Mouse (Mus musculus): ENCODE data around the gene Osbp2. TPM values are rescaled to one million over a fixed set of nuclear protein-coding genes. Genes with fewer than 3 reads are reported as not detected.

Gene Osbp2
- polyA plus RNA-seq, 1 experiment from 2014 or later = 0.51 TPM

GRCm38 (mm10) chr11:3725331-3726054 is 138.2 kb downstream of the Osbp2 start:
- 51% methylated on average over 10 of the region's 10 CpGs for WGBS
- no peak overlapping the region for H3K4me3 ChIP-seq (ENCODE audit: low read depth, low read length)
- no peaks in the 10 kb centered on the region for H3K36me3 ChIP-seq (ENCODE audit: control insufficient read depth, insufficient read depth, low read length)
- no peak overlapping the region for H3K27ac ChIP-seq (ENCODE audit: low read depth)
- no peak overlapping the region for H3K4me2 ChIP-seq (ENCODE audit: low read length)
- ATAC-seq (replicated peaks; ENCODE audit: low FRiP score, low TSS enrichment, low read depth) = no peak
- no peaks in the 10 kb centered on the region for H3K9me3 ChIP-seq (ENCODE audit: control insufficient read depth, low read length)
- H3K4me1 ChIP-seq (replicated peaks; ENCODE audit: control insufficient read depth, insufficient read depth, low read length) = no peaks in the 10 kb centered on the region
- H3K27me3 ChIP-seq (replicated peaks; ENCODE audit: control insufficient read depth, insufficient read depth, low read length) = no peaks in the 10 kb centered on the region
- no peak overlapping the region for H3K9ac ChIP-seq (ENCODE audit: low read length)
- DNase-seq (ENCODE audit: low spot score) = no peak

- Histone ChIP-seq H3K27me3 (replicated peaks; ENCODE audit: control insufficient read depth, insufficient read depth, low read length) (no peaks in the 10 kb centered on the region), H3K27ac (ENCODE audit: low read depth) (no peak overlapping the region), H3K4me3 (ENCODE audit: low read depth, low read length) (no peak overlapping the region), H3K9ac (ENCODE audit: low read length) (no peak overlapping the region), H3K4me1 (replicated peaks; ENCODE audit: control insufficient read depth, insufficient read depth, low read length) (no peaks in the 10 kb centered on the region), H3K4me2 (ENCODE audit: low read length) (no peak overlapping the region), H3K36me3 (ENCODE audit: control insufficient read depth, insufficient read depth, low read length) (no peaks in the 10 kb centered on the region), H3K9me3 (ENCODE audit: control insufficient read depth, low read length) (no peaks in the 10 kb centered on the region)
- no peak for ATAC-seq (replicated peaks; ENCODE audit: low FRiP score, low TSS enrichment, low read depth)
- no peak for DNase-seq (ENCODE audit: low spot score)
- WGBS = 68% methylated on average over 5 of the region's 5 CpGs
Measured at GRCm38 (mm10) chr11:3724726-3725125, 139.0 kb downstream of the Osbp2 start.

- no peak overlapping the region for H3K9ac ChIP-seq (ENCODE audit: low read length)
- no peaks in the 10 kb centered on the region for H3K9me3 ChIP-seq (ENCODE audit: control insufficient read depth, low read length)
- no peaks in the 10 kb centered on the region for H3K36me3 ChIP-seq (ENCODE audit: control insufficient read depth, insufficient read depth, low read length)
- ATAC-seq (replicated peaks; ENCODE audit: low FRiP score, low TSS enrichment, low read depth) (no peak), DNase-seq (ENCODE audit: low spot score) (no peak)
- no peak overlapping the region for H3K4me2 ChIP-seq (ENCODE audit: low read length)
- H3K27me3 ChIP-seq (replicated peaks; ENCODE audit: control insufficient read depth, insufficient read depth, low read length) = no peaks in the 10 kb centered on the region
- no peak overlapping the region for H3K27ac ChIP-seq (ENCODE audit: low read depth)
- H3K4me3 ChIP-seq (ENCODE audit: low read depth, low read length) = no peak overlapping the region
- 76% methylated on average over 4 of the region's 4 CpGs for WGBS
- no peaks in the 10 kb centered on the region for H3K4me1 ChIP-seq (replicated peaks; ENCODE audit: control insufficient read depth, insufficient read depth, low read length)
Measured at GRCm38 (mm10) chr11:3723910-3724309, 139.8 kb downstream of the Osbp2 start.

GRCm38 (mm10) chr11:3722861-3723260 is 140.8 kb downstream of the Osbp2 start:
- ATAC-seq (replicated peaks; ENCODE audit: low FRiP score, low TSS enrichment, low read depth) = no peak
- Histone ChIP-seq H3K27me3 (replicated peaks; ENCODE audit: control insufficient read depth, insufficient read depth, low read length) (no peaks in the 10 kb centered on the region), H3K4me3 (ENCODE audit: low read depth, low read length) (no peak overlapping the region), H3K9ac (ENCODE audit: low read length) (no peak overlapping the region), H3K27ac (ENCODE audit: low read depth) (no peak overlapping the region), H3K4me2 (ENCODE audit: low read length) (no peak overlapping the region), H3K4me1 (replicated peaks; ENCODE audit: control insufficient read depth, insufficient read depth, low read length) (no peaks in the 10 kb centered on the region), H3K9me3 (ENCODE audit: control insufficient read depth, low read length) (no peaks in the 10 kb centered on the region), H3K36me3 (ENCODE audit: control insufficient read depth, insufficient read depth, low read length) (no peaks in the 10 kb centered on the region)
- DNase-seq (ENCODE audit: low spot score) = no peak
- 66% methylated on average over 3 of the region's 3 CpGs for WGBS

GRCm38 (mm10) chr11:3722036-3722435 is 141.7 kb downstream of the Osbp2 start:
- Histone ChIP-seq H3K27ac (ENCODE audit: low read depth) (no peak overlapping the region), H3K9me3 (ENCODE audit: control insufficient read depth, low read length) (no peaks in the 10 kb centered on the region), H3K4me2 (ENCODE audit: low read length) (no peak overlapping the region), H3K9ac (ENCODE audit: low read length) (no peak overlapping the region), H3K36me3 (ENCODE audit: control insufficient read depth, insufficient read depth, low read length) (no peaks in the 10 kb centered on the region), H3K27me3 (replicated peaks; ENCODE audit: control insufficient read depth, insufficient read depth, low read length) (no peaks in the 10 kb centered on the region), H3K4me1 (replicated peaks; ENCODE audit: control insufficient read depth, insufficient read depth, low read length) (no peaks in the 10 kb centered on the region), H3K4me3 (ENCODE audit: low read depth, low read length) (no peak overlapping the region)
- DNase-seq (ENCODE audit: low spot score) (no peak), ATAC-seq (replicated peaks; ENCODE audit: low FRiP score, low TSS enrichment, low read depth) (no peak)
- 32% methylated on average over 3 of the region's 3 CpGs for WGBS

- WGBS = 67% methylated on average over 6 of the region's 6 CpGs
- no peaks in the 10 kb centered on the region for H3K9me3 ChIP-seq (ENCODE audit: control insufficient read depth, low read length)
- no peak overlapping the region for H3K4me2 ChIP-seq (ENCODE audit: low read length)
- no peak overlapping the region for H3K9ac ChIP-seq (ENCODE audit: low read length)
- H3K27ac ChIP-seq (ENCODE audit: low read depth) = no peak overlapping the region
- H3K4me1 ChIP-seq (replicated peaks; ENCODE audit: control insufficient read depth, insufficient read depth, low read length) = no peaks in the 10 kb centered on the region
- ATAC-seq (replicated peaks; ENCODE audit: low FRiP score, low TSS enrichment, low read depth) (no peak), DNase-seq (ENCODE audit: low spot score) (no peak)
- no peaks in the 10 kb centered on the region for H3K27me3 ChIP-seq (replicated peaks; ENCODE audit: control insufficient read depth, insufficient read depth, low read length)
- H3K36me3 ChIP-seq (ENCODE audit: control insufficient read depth, insufficient read depth, low read length) = no peaks in the 10 kb centered on the region
- H3K4me3 ChIP-seq (ENCODE audit: low read depth, low read length) = no peak overlapping the region
Measured at GRCm38 (mm10) chr11:3716662-3717061, 147.0 kb downstream of the Osbp2 start.

GRCm38 (mm10) chr11:3714486-3714885 is 149.2 kb downstream of the Osbp2 start:
- H3K4me1 ChIP-seq (replicated peaks; ENCODE audit: control insufficient read depth, insufficient read depth, low read length) = no peaks in the 10 kb centered on the region
- H3K4me3 ChIP-seq (ENCODE audit: low read depth, low read length) = no peak overlapping the region
- no peaks in the 10 kb centered on the region for H3K36me3 ChIP-seq (ENCODE audit: control insufficient read depth, insufficient read depth, low read length)
- no peak overlapping the region for H3K9ac ChIP-seq (ENCODE audit: low read length)
- WGBS = 36% methylated on average over 15 of the region's 15 CpGs
- DNase-seq (ENCODE audit: low spot score) (peak; percentile 79), ATAC-seq (replicated peaks; ENCODE audit: low FRiP score, low TSS enrichment, low read depth) (no peak)
- H3K27ac ChIP-seq (ENCODE audit: low read depth) = no peak overlapping the region
- no peaks in the 10 kb centered on the region for H3K9me3 ChIP-seq (ENCODE audit: control insufficient read depth, low read length)
- H3K4me2 ChIP-seq (ENCODE audit: low read length) = no peak overlapping the region
- no peaks in the 10 kb centered on the region for H3K27me3 ChIP-seq (replicated peaks; ENCODE audit: control insufficient read depth, insufficient read depth, low read length)

GRCm38 (mm10) chr11:3710203-3710602 is 153.5 kb downstream of the Osbp2 start:
- H3K36me3 ChIP-seq (ENCODE audit: control insufficient read depth, insufficient read depth, low read length) = no peaks in the 10 kb centered on the region
- H3K27me3 ChIP-seq (replicated peaks; ENCODE audit: control insufficient read depth, insufficient read depth, low read length) = peaks cover 3% of the 10 kb centered on the region; the same call in 1 of the 2 replicates
- no peaks in the 10 kb centered on the region for H3K9me3 ChIP-seq (ENCODE audit: control insufficient read depth, low read length)
- H3K9ac ChIP-seq (ENCODE audit: low read length) = no peak overlapping the region
- ATAC-seq (replicated peaks; ENCODE audit: low FRiP score, low TSS enrichment, low read depth) (no peak), DNase-seq (ENCODE audit: low spot score) (no peak)
- no peak overlapping the region for H3K27ac ChIP-seq (ENCODE audit: low read depth)
- WGBS = 75% methylated on average over 14 of the region's 14 CpGs
- H3K4me2 ChIP-seq (ENCODE audit: low read length) = no peak overlapping the region
- H3K4me1 ChIP-seq (replicated peaks; ENCODE audit: control insufficient read depth, insufficient read depth, low read length) = no peaks in the 10 kb centered on the region
- no peak overlapping the region for H3K4me3 ChIP-seq (ENCODE audit: low read depth, low read length)

GRCm38 (mm10) chr11:3707057-3707456 is 156.6 kb downstream of the Osbp2 start:
- Histone ChIP-seq H3K9ac (ENCODE audit: low read length) (no peak overlapping the region), H3K4me1 (replicated peaks; ENCODE audit: control insufficient read depth, insufficient read depth, low read length) (no peaks in the 10 kb centered on the region), H3K4me2 (ENCODE audit: low read length) (no peak overlapping the region), H3K27me3 (replicated peaks; ENCODE audit: control insufficient read depth, insufficient read depth, low read length) (peaks cover 3% of the 10 kb centered on the region; the same call in 1 of the 2 replicates), H3K9me3 (ENCODE audit: control insufficient read depth, low read length) (no peaks in the 10 kb centered on the region), H3K36me3 (ENCODE audit: control insufficient read depth, insufficient read depth, low read length) (no peaks in the 10 kb centered on the region), H3K27ac (ENCODE audit: low read depth) (no peak overlapping the region), H3K4me3 (ENCODE audit: low read depth, low read length) (no peak overlapping the region)
- WGBS = 81% methylated on average over 8 of the region's 8 CpGs
- no peak for DNase-seq (ENCODE audit: low spot score)
- ATAC-seq (replicated peaks; ENCODE audit: low FRiP score, low TSS enrichment, low read depth) = no peak
